ENCODE assay signal across 16 mouse cellular contexts in genomic region chr1:58889826-58890546, GRCm38 (mm10).
DNase-seq lines count a peak whose midpoint lies in the region; ATAC-seq and TF ChIP-seq lines count a peak whose summit lies in the region.
"Had no signal": no experiment of that assay in that cellular context is flagged by ENCODE, and none has a peak within 500 bp of the region (broad histone marks: within the 10 kb centered on the region; RNA-seq: fewer than 3 reads in every experiment).

No protein-coding gene starts in this region.

- H3K27ac ChIP-seq in ES-E14 (ENCODE audit: insufficient read depth, low read depth, low read length, poor library complexity, severe bottlenecking): peak overlapping the region; percentile 68; the same call in 1 of the 2 replicates
- H3K27ac ChIP-seq in kidney, postnatal 0 days: no peak overlapping the region
- H3K27ac ChIP-seq in lung, postnatal 0 days (ENCODE audit: low read length): no peak overlapping the region
- no peak overlapping the region for H3K27ac ChIP-seq in cerebellum, adult 2 months (ENCODE audit: insufficient read depth, low read length)
- H3K27ac ChIP-seq in forebrain, embryonic 10.5 days: no peak overlapping the region
- H3K27ac ChIP-seq in liver, postnatal 0 days (ENCODE audit: low read depth): no peak overlapping the region
- H3K27ac ChIP-seq: embryonic facial prominence, embryonic 12.5 days; midbrain, embryonic 12.5 days; neural tube, embryonic 13.5 days; stomach, embryonic 15.5 days had no signal

- TF ChIP-seq CTCF in kidney, postnatal 0 days (IDR thresholded peaks at IDR 0.05; ENCODE audit: low read depth): no peak
- TF ChIP-seq CTCF in lung, postnatal 0 days (IDR thresholded peaks at IDR 0.05): no peak
- no peak for TF ChIP-seq CTCF in cerebellum, adult 2 months (IDR thresholded peaks at IDR 0.05; ENCODE audit: borderline replicate concordance, insufficient read depth, low read depth, low read length)
- TF ChIP-seq CTCF in liver, postnatal 0 days (IDR thresholded peaks at IDR 0.05; ENCODE audit: low read depth): no peak

- in situ Hi-C loops in ES-E14 (cut with MboI; ENCODE audit: low sequenced_read_pairs in 2 of 2, unreplicated experiment in 2 of 2): no loop called here

- no peak; the same call in 1 of the 2 replicates for ATAC-seq in kidney, postnatal 0 days (replicated peaks; ENCODE audit: low FRiP score, low read depth)
- no peak for ATAC-seq in lung, postnatal 0 days
- no peak for ATAC-seq in liver, postnatal 0 days

- WGBS in kidney, postnatal 0 days: 44% methylated on average over 5 of the region's 5 CpGs
- WGBS in lung, postnatal 0 days: 48% methylated on average over 5 of the region's 5 CpGs
- WGBS in cerebellum, adult 2 months: 61% methylated on average over 5 of the region's 5 CpGs
- 79% methylated on average over 5 of the region's 5 CpGs for WGBS in forebrain, embryonic 10.5 days
- 65% methylated on average over 5 of the region's 5 CpGs for WGBS in liver, postnatal 0 days (ENCODE audit: insufficient replicate concordance)

- no peak for TF ChIP-seq POLR2A in cerebellum, adult 2 months (IDR thresholded peaks at IDR 0.05; ENCODE audit: borderline replicate concordance, insufficient read depth, low read length)

- H3K9ac ChIP-seq in ES-E14 (ENCODE audit: insufficient read depth, low read depth, low read length, poor library complexity, severe bottlenecking): no peak overlapping the region
- H3K9ac ChIP-seq in kidney, postnatal 0 days (ENCODE audit: low read depth, low read length): no peak overlapping the region
- no peak overlapping the region for H3K9ac ChIP-seq in lung, postnatal 0 days (replicated peaks; ENCODE audit: low read depth)
- H3K9ac ChIP-seq in liver, postnatal 0 days (replicated peaks): no peak overlapping the region
- H3K9ac ChIP-seq: embryonic facial prominence, embryonic 12.5 days; lung, embryonic 14.5 days; midbrain, embryonic 12.5 days; neural tube, embryonic 13.5 days; stomach, embryonic 15.5 days had no signal

- H3K36me3 ChIP-seq in ES-E14 (ENCODE audit: control insufficient read depth, insufficient read depth, low read length, poor library complexity, severe bottlenecking): no peaks in the 10 kb centered on the region
- H3K36me3 ChIP-seq in kidney, postnatal 0 days (ENCODE audit: insufficient read depth, low read length): no peaks in the 10 kb centered on the region
- no peaks in the 10 kb centered on the region for H3K36me3 ChIP-seq in lung, postnatal 0 days (ENCODE audit: insufficient read depth, low read length)
- H3K36me3 ChIP-seq in forebrain, embryonic 10.5 days (replicated peaks): no peaks in the 10 kb centered on the region
- H3K36me3 ChIP-seq in liver, postnatal 0 days (replicated peaks; ENCODE audit: insufficient read depth, low read length): no peaks in the 10 kb centered on the region
- H3K36me3 ChIP-seq: embryonic facial prominence, embryonic 12.5 days; midbrain, embryonic 12.5 days; neural tube, embryonic 13.5 days; stomach, embryonic 15.5 days had no signal

- TF ChIP-seq EP300 in lung, postnatal 0 days (IDR thresholded peaks at IDR 0.05): no peak
- no peak for TF ChIP-seq EP300 in liver, postnatal 0 days (IDR thresholded peaks at IDR 0.05; ENCODE audit: low read depth)

- peak; percentile 77 for DNase-seq in ES-CJ7 (ENCODE audit: low read depth, low spot score)
- peak; percentile 35 for DNase-seq in ES-E14 (ENCODE audit: low read depth, low spot score)
- peak; percentile 4 for DNase-seq in kidney, postnatal 0 days (ENCODE audit: low spot score)
- DNase-seq in lung, postnatal 0 days (ENCODE audit: low spot score): peak; percentile 8
- no peak for DNase-seq in cerebellum, adult 2 months
- no peak for DNase-seq in forebrain, embryonic 10.5 days (ENCODE audit: extremely low spot score, low spot score)
- no peak for DNase-seq in liver, postnatal 0 days
- no peak for DNase-seq in right cerebral cortex, postnatal 14 days
- DNase-seq: cerebellum, adult 9-10 months; heart, postnatal 4 days; lung, embryonic 14.5 days; right cerebral cortex, postnatal 25 days had no signal

- peaks cover 2 to 7% of the 10 kb centered on the region in 2 experiments; a peak in 1 of 4 replicates for H3K4me1 ChIP-seq in ES-E14 (ENCODE audit: control insufficient read depth in 2 of 2, insufficient read depth in 2 of 2, low read length in 2 of 2, poor library complexity in 1 of 2)
- H3K4me1 ChIP-seq in kidney, postnatal 0 days (replicated peaks; ENCODE audit: insufficient read depth, low read length): no peaks in the 10 kb centered on the region
- H3K4me1 ChIP-seq in lung, postnatal 0 days (ENCODE audit: insufficient read depth, low read depth, low read length): no peaks in the 10 kb centered on the region
- no peaks in the 10 kb centered on the region for H3K4me1 ChIP-seq in cerebellum, adult 2 months (ENCODE audit: control insufficient read depth, insufficient read depth, low read length)
- no peaks in the 10 kb centered on the region for H3K4me1 ChIP-seq in forebrain, embryonic 10.5 days
- no peaks in the 10 kb centered on the region for H3K4me1 ChIP-seq in liver, postnatal 0 days (ENCODE audit: insufficient read depth)
- H3K4me1 ChIP-seq: embryonic facial prominence, embryonic 12.5 days; midbrain, embryonic 12.5 days; neural tube, embryonic 13.5 days; stomach, embryonic 15.5 days had no signal

- no peaks in the 10 kb centered on the region for H3K27me3 ChIP-seq in kidney, postnatal 0 days (ENCODE audit: insufficient read depth, low read length)
- H3K27me3 ChIP-seq in lung, postnatal 0 days (replicated peaks; ENCODE audit: insufficient read depth, low read length): no peaks in the 10 kb centered on the region
- H3K27me3 ChIP-seq in cerebellum, adult 2 months (ENCODE audit: control insufficient read depth, insufficient read depth, low read length): no peaks in the 10 kb centered on the region
- H3K27me3 ChIP-seq in forebrain, embryonic 10.5 days (ENCODE audit: poor library complexity, severe bottlenecking): no peaks in the 10 kb centered on the region
- no peaks in the 10 kb centered on the region for H3K27me3 ChIP-seq in liver, postnatal 0 days (ENCODE audit: insufficient read depth, low read length)
- H3K27me3 ChIP-seq: embryonic facial prominence, embryonic 12.5 days; midbrain, embryonic 12.5 days; neural tube, embryonic 13.5 days; stomach, embryonic 15.5 days had no signal

- no peak overlapping the region for H3K4me2 ChIP-seq in kidney, postnatal 0 days (ENCODE audit: low read length)
- no peak overlapping the region for H3K4me2 ChIP-seq in lung, postnatal 0 days (replicated peaks; ENCODE audit: low read depth, low read length)
- H3K4me2 ChIP-seq in liver, postnatal 0 days (ENCODE audit: low read depth, low read length): no peak overlapping the region
- H3K4me2 ChIP-seq: embryonic facial prominence, embryonic 12.5 days; lung, embryonic 14.5 days; midbrain, embryonic 12.5 days; neural tube, embryonic 13.5 days; stomach, embryonic 15.5 days had no signal

- no peak overlapping the region for H3K4me3 ChIP-seq in ES-E14 (ENCODE audit: insufficient read depth in 1 of 2, low read depth in 1 of 2, low read length in 2 of 2, poor library complexity in 1 of 2, severe bottlenecking in 1 of 2)
- no peak overlapping the region for H3K4me3 ChIP-seq in kidney, postnatal 0 days (replicated peaks; ENCODE audit: low read depth, low read length)
- H3K4me3 ChIP-seq in lung, postnatal 0 days (ENCODE audit: low read depth, low read length): no peak overlapping the region
- no peak overlapping the region for H3K4me3 ChIP-seq in cerebellum, adult 2 months (replicated peaks; ENCODE audit: insufficient read depth, low read depth, low read length)
- H3K4me3 ChIP-seq in forebrain, embryonic 10.5 days: no peak overlapping the region
- no peak overlapping the region for H3K4me3 ChIP-seq in liver, postnatal 0 days (ENCODE audit: low read depth, low read length)
- H3K4me3 ChIP-seq: embryonic facial prominence, embryonic 12.5 days; midbrain, embryonic 12.5 days; neural tube, embryonic 13.5 days; stomach, embryonic 15.5 days had no signal

- H3K9me3 ChIP-seq in ES-E14 (ENCODE audit: control insufficient read depth, insufficient read depth, low read depth, low read length): 0 out of 2 replicates have a peak, but pooled peaks cover 5% of the 10 kb centered on the region
- no peaks in the 10 kb centered on the region for H3K9me3 ChIP-seq in kidney, postnatal 0 days (replicated peaks; ENCODE audit: low read length)
- no peaks in the 10 kb centered on the region for H3K9me3 ChIP-seq in lung, postnatal 0 days (ENCODE audit: low read length)
- H3K9me3 ChIP-seq in forebrain, embryonic 10.5 days: 0 out of 2 replicates have a peak, but pooled peaks cover 4% of the 10 kb centered on the region
- no peaks in the 10 kb centered on the region for H3K9me3 ChIP-seq in liver, postnatal 0 days (ENCODE audit: low read length)
- H3K9me3 ChIP-seq: embryonic facial prominence, embryonic 12.5 days; midbrain, embryonic 12.5 days; neural tube, embryonic 13.5 days; stomach, embryonic 15.5 days had no signal

TF ChIP-seq in ES-E14, 5 proteins besides CTCF, POLR2A, EP300 and RAD21:
- TF ChIP-seq ZC3H11A (IDR thresholded peaks at IDR 0.05; ENCODE audit: borderline replicate concordance, low read depth, low read length) (no peak), CHD2 (IDR thresholded peaks at IDR 0.05; ENCODE audit: low read depth, low read length) (no peak), HCFC1 (IDR thresholded peaks at IDR 0.05; ENCODE audit: borderline replicate concordance, insufficient read depth, low read length) (no peak), MAFK (IDR thresholded peaks at IDR 0.05; ENCODE audit: insufficient read depth, low read depth, low read length) (no peak), ZNF384 (IDR thresholded peaks at IDR 0.05; ENCODE audit: low read depth, low read length) (no peak)
TF ChIP-seq in ES-E14: peak in this region for 0.

Comparison
In these comparisons a context has a peak if more than half of its experiments do, and no peak if none do; other contexts are left out.
1. DNase-seq: peak in ES-CJ7 (single experiment), ES-E14 (single experiment), kidney, postnatal 0 days (single experiment) and lung, postnatal 0 days (single experiment); none in cerebellum, adult 2 months (0 of 2), forebrain, embryonic 10.5 days (single experiment), liver, postnatal 0 days (single experiment) and right cerebral cortex, postnatal 14 days (single experiment).